Mouse (Mus musculus) neural tube, embryonic 14.5 days (tissue): ENCODE data around the gene Bhlha15. TPM values are rescaled to one million over a fixed set of nuclear protein-coding genes. Genes with fewer than 3 reads are reported as not detected.

Experiments used
- ATAC-seq: fragments of 200-750 bp; cut with Nextera tagmentation; 2 replicates; pipeline ENCODE4 v1.8.0; 2017; ENCODE audit warnings: low read depth, mild to moderate bottlenecking, moderate TSS enrichment, moderate library complexity
- H3K27ac ChIP-seq: fragments of 300-500 bp; sonication (generic); 2 replicates; pipeline ENCODE4 v1.5.1; 2014; ENCODE audit warnings: low read depth, mild to moderate bottlenecking, control low read depth, low read length, moderate library complexity, mixed read lengths
- H3K27me3 ChIP-seq: fragments of 300-500 bp; sonication (generic); 2 replicates; pipeline ENCODE4 v1.6.1; 2014; ENCODE audit warnings: low read length; ENCODE audit not compliant: control insufficient read depth, insufficient read depth
- H3K36me3 ChIP-seq: fragments of 300-500 bp; sonication (generic); 2 replicates; pipeline ENCODE4 v1.6.1; 2014; ENCODE audit warnings: low read length, mixed read lengths; ENCODE audit not compliant: control insufficient read depth, insufficient read depth
- H3K4me1 ChIP-seq: fragments of 300-500 bp; sonication (generic); 2 replicates; pipeline ENCODE4 v1.6.1; 2014; ENCODE audit warnings: low read length; ENCODE audit not compliant: control insufficient read depth, insufficient read depth
- H3K4me2 ChIP-seq: fragments of 300-500 bp; sonication (generic); 2 replicates; pipeline ENCODE4 v1.6.1; 2014; ENCODE audit warnings: mild to moderate bottlenecking, low read depth, low read length, control low read depth
- H3K4me3 ChIP-seq: fragments of 300-500 bp; sonication (generic); 2 replicates; pipeline ENCODE4 v1.5.1; 2014; ENCODE audit warnings: low read depth, low read length, control low read depth, mixed read lengths
- H3K9ac ChIP-seq: fragments of 300-500 bp; sonication (generic); replicated peaks from 2 replicates; pipeline ENCODE4 v1.6.1; 2014; ENCODE audit warnings: low read depth, mild to moderate bottlenecking, control low read depth, low read length, mixed read lengths
- H3K9me3 ChIP-seq: fragments of 300-500 bp; sonication (generic); 2 replicates; pipeline ENCODE4 v1.6.1; 2016; ENCODE audit warnings: low read length; ENCODE audit not compliant: control insufficient read depth
- WGBS: fragments of 180-500 bp; shearing (Covaris S2); extraction: QIAGEN DNeasy Blood & Tissue Kit; methylation state at CpG from one replicate; pipeline ENCODE4 v1.1.7; 2014; 5-methylcytosine and 5-hydroxymethylcytosine counted together
- polyA plus RNA-seq: library from polyadenylated mRNA; unstranded; fragments of >200 nt; fragmentation: Nextera tagmentation; extraction: Ambion mirVana; gene quantifications from 2 replicates; pipeline ENCODE4 v1.2.1, GENCODE M21; 2014

Gene Bhlha15
- polyA plus RNA-seq, 1 experiment from 2014 or later = 0.28 TPM

DNA sequence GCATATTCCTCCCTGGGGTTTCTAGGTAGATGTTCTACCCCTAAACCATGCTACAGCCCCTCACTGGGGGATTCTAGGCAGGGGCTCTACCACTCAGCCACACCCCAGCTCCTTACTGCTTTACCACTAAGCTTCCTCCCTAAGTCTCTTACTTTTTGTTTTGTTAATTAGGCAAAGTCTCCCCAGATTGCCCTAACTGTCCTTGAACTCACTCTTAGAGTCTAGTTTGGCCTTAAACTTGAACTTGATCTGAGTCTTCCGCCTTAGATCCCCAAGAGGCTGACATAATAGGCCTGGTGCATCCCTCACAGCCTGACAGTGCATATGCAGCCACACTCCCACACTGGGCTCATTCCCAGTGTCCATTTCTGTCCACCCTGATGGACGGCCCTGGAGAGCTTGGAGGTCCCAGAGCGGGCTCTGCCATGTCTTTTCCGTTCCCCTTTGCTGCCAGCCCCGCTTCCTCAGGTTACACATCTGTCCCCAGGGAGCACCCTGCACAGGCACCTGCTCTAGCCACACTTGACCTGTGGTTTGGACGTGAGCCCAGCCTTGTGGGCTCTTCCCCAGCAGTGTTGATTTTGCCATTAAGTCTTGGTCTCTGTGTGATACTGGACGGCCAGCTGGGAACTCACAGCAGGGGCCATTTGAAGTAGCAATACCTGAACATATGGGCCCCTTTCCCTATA lies 6.3 kb upstream of the Bhlha15 start:
- Histone ChIP-seq H3K9ac (no peak overlapping the region), H3K4me1 (no peaks in the 10 kb centered on the region), H3K27ac (no peak overlapping the region), H3K27me3 (no peaks in the 10 kb centered on the region), H3K4me2 (no peak overlapping the region), H3K4me3 (no peak overlapping the region), H3K36me3 (peaks cover 9% of the 10 kb centered on the region), H3K9me3 (no peaks in the 10 kb centered on the region)
- ATAC-seq = no peak; the same call in 1 of the 2 replicates
- WGBS = 78% methylated on average over 7 of the region's 7 CpGs

DNA sequence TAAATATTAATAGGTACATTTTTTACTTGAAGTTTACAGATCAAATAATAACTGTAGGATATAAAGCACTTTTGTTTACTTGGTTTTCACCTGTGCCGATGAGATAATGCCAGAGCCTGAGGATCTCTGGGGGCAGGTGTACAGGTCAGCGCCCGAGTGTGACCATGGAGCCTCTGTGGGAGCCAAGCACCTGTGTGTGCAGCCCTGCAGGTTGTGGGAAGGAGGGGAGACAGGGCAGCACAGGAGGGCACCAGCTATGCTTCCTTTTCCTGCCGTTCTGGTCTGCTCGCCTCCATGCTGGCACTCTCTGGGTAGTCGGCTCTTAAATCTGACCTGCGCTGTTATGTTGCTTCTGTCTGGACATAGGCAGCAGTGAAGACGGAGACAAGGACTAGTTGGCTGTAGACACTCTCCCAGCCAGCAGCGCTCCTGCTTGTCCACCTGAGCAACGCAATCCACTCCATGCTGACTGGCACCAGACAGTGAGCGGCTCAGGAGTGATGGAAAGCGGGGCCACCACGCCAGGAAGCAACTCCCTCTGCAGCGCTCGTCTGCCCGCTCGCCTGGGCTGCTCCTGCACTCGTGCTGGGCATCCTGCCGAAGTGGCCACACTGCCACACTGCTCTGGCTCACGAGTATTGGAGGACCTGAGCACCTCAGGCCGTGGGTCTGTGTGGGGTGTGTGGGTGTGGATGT lies 5.6 kb upstream of the Bhlha15 start:
- no peak overlapping the region for H3K4me2 ChIP-seq
- H3K27ac ChIP-seq = no peak overlapping the region
- peaks cover 9% of the 10 kb centered on the region for H3K36me3 ChIP-seq
- no peaks in the 10 kb centered on the region for H3K4me1 ChIP-seq
- no peak for ATAC-seq
- H3K4me3 ChIP-seq = no peak overlapping the region
- no peaks in the 10 kb centered on the region for H3K27me3 ChIP-seq
- 94% methylated on average over 21 of the region's 21 CpGs for WGBS
- H3K9ac ChIP-seq = no peak overlapping the region
- no peaks in the 10 kb centered on the region for H3K9me3 ChIP-seq

DNA sequence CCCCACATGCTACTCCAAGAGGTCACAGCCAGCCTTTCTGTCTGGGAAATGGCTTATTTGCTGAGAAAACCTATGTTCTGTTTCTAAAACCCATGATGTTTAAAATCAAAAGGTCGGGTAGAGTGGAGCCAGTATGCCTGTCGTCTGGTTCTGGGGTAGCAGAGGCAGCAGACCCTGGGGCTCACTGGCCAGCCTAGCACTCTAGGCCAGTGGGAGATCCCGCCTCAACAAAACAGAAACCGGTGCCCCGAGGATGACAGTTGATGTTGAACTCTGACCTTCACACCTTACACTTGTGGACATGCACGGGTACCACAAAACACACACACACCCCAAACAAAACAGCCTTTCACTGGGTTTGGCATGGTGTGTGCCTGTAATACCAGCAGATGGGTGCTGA lies 1.7 kb upstream of the Bhlha15 start:
- no peak for ATAC-seq
- H3K9me3 ChIP-seq = no peaks in the 10 kb centered on the region
- peaks cover 7% of the 10 kb centered on the region for H3K36me3 ChIP-seq
- no peak overlapping the region for H3K4me2 ChIP-seq
- WGBS = 93% methylated on average over 6 of the region's 6 CpGs
- no peak overlapping the region for H3K4me3 ChIP-seq
- no peak overlapping the region for H3K27ac ChIP-seq
- peaks cover 6% of the 10 kb centered on the region; the same call in 1 of the 2 replicates for H3K4me1 ChIP-seq
- H3K27me3 ChIP-seq = no peaks in the 10 kb centered on the region
- H3K9ac ChIP-seq = no peak overlapping the region

DNA sequence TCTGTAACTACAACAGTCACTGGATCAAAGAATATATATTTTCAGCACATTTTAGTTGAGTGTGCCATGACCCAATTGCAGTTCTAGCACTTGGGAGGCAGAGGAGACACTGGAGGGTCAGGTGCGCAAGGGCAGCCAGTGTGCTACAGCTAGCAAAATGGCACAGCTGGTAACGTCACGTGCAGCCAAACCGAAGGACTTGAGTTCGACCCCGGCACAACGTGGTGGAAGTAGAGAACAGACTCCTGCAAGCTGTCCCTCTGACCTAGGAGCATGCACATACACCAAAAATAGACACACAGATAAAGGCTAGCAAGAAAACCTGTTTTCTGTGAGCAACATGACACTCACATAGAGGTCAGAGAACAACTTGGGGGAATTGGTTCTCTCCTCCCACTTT lies 759 bp upstream of the Bhlha15 start:
- Histone ChIP-seq H3K27me3 (no peaks in the 10 kb centered on the region), H3K4me1 (peaks cover 6% of the 10 kb centered on the region; the same call in 1 of the 2 replicates), H3K9ac (no peak overlapping the region), H3K9me3 (no peaks in the 10 kb centered on the region), H3K27ac (no peak overlapping the region), H3K4me3 (no peak overlapping the region), H3K36me3 (peaks cover 7% of the 10 kb centered on the region), H3K4me2 (no peak overlapping the region)
- 75% methylated on average over 7 of the region's 7 CpGs for WGBS
- no peak for ATAC-seq

DNA sequence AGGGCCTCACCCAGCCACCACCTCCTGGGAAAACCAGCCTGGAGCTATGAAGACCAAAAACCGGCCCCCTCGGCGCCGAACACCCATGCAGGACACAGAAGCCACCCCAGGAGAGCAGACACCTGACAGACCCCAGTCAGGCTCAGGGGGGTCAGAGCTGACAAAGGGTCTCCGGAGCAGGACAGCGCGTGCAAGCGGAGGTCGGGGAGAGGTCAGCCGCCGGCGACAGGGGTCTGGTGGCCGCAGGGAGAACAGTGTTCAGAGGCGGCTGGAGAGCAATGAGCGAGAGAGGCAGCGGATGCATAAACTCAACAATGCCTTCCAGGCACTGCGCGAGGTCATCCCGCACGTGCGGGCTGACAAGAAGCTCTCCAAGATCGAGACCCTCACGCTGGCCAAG lies 940 bp downstream of the Bhlha15 start:
- H3K4me3 ChIP-seq = no peak overlapping the region
- 25% methylated on average over 23 of the region's 23 CpGs for WGBS
- H3K9ac ChIP-seq = no peak overlapping the region
- no peaks in the 10 kb centered on the region for H3K9me3 ChIP-seq
- H3K27me3 ChIP-seq = no peaks in the 10 kb centered on the region
- no peak overlapping the region for H3K4me2 ChIP-seq
- peaks cover 3% of the 10 kb centered on the region for H3K36me3 ChIP-seq
- no peak overlapping the region for H3K27ac ChIP-seq
- peaks cover 6% of the 10 kb centered on the region; the same call in 1 of the 2 replicates for H3K4me1 ChIP-seq
- no peak for ATAC-seq

DNA sequence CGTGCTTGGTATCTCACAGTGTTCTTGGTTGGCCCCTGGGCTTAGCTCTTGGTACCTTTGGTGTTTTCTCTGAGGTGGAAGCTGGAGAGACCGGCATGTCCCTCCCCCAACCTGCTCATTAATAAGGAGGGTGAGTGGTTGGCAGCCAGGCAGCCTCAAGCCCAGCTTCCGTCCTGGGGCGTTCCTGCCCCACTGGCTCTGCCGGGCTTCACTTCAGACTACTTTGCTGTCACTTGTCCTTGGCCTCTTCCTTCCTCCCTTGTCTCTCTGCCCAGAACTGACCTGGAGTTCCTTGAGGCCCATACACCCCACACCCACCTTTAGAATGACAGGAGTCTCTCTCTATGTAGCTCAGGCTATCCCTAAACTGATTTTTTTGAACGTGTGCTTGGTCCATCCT lies 2.6 kb downstream of the Bhlha15 start:
- H3K36me3 ChIP-seq = no peaks in the 10 kb centered on the region; the same call in 1 of the 2 replicates
- H3K4me2 ChIP-seq = no peak overlapping the region
- H3K27ac ChIP-seq = no peak overlapping the region
- H3K9ac ChIP-seq = no peak overlapping the region
- H3K4me3 ChIP-seq = no peak overlapping the region
- 91% methylated on average over 6 of the region's 6 CpGs for WGBS
- H3K4me1 ChIP-seq = peaks cover 6% of the 10 kb centered on the region; the same call in 1 of the 2 replicates
- H3K27me3 ChIP-seq = no peaks in the 10 kb centered on the region
- no peak for ATAC-seq
- H3K9me3 ChIP-seq = no peaks in the 10 kb centered on the region

DNA sequence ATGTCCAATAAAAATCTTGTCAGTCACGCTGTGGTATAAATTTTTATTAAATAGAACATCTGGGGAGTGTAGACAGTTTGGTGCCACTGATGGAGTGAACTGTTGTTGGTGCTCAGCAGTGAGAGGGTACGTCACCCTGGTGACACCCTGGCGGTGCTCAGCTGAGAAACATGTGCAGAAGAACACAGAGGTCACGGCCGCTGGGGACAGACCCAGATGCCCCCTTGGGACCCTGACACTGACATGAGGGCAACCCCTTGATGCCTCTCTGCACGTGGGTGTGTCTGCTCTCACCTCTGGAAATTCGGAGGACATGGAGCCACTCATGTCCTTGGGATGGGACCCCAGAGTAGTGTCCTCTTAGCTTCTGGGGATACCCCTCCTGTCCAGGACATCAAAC lies 4.3 kb downstream of the Bhlha15 start:
- no peak overlapping the region for H3K9ac ChIP-seq
- peaks cover 10% of the 10 kb centered on the region for H3K36me3 ChIP-seq
- H3K27ac ChIP-seq = no peak overlapping the region
- 71% methylated on average over 7 of the region's 7 CpGs for WGBS
- H3K9me3 ChIP-seq = no peaks in the 10 kb centered on the region
- ATAC-seq = no peak
- no peak overlapping the region for H3K4me3 ChIP-seq
- no peak overlapping the region for H3K4me2 ChIP-seq
- H3K4me1 ChIP-seq = peaks cover 6% of the 10 kb centered on the region; the same call in 1 of the 2 replicates
- H3K27me3 ChIP-seq = no peaks in the 10 kb centered on the region

DNA sequence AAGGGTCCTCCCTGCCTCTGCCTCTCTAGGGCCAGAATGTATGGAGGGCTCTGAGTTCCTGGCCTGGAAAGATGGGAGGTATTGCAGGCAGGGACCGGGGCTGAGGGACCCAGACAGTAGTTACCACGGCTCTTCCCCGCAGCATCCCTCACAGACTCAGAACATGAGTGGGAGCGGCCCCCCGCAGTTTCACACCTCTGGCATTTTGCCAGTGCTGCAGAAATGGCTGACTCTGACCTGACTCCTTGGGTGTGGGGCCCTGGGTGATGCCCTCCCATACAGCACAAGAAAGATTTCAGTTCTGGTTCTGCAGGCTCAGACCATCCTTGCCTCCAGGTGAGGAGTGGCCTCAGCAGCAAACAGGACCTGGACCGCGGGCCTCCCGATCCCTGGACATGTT lies 5.5 kb downstream of the Bhlha15 start:
- H3K4me2 ChIP-seq = no peak overlapping the region
- ATAC-seq = no peak
- H3K36me3 ChIP-seq = peaks cover 20% of the 10 kb centered on the region
- no peaks in the 10 kb centered on the region for H3K9me3 ChIP-seq
- no peak overlapping the region for H3K4me3 ChIP-seq
- H3K27me3 ChIP-seq = no peaks in the 10 kb centered on the region
- H3K9ac ChIP-seq = no peak overlapping the region
- H3K27ac ChIP-seq = no peak overlapping the region
- WGBS = 87% methylated on average over 8 of the region's 8 CpGs
- H3K4me1 ChIP-seq = no peaks in the 10 kb centered on the region

DNA sequence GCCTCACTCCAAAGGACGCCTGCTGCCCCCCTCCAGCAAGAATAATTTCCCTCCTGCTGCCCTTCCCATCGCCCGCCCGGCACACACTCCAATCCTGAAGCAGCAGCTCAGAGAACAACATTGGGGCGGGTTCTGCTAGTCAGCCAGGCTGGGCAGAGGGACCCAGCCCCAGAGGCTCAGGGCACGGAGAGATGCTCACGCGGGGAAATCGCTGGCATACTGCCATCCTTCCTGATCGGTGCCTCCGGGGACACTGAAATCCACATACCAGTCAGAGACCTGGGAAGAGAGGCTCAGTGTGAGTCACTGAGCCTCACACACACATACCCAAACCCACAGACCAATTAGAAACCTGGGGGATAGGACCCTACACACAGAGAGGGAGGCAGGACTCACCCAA lies 10.5 kb downstream of the Bhlha15 start:
- Histone ChIP-seq H3K9ac (no peak overlapping the region), H3K4me2 (no peak overlapping the region), H3K36me3 (peaks cover 49% of the 10 kb centered on the region), H3K27me3 (no peaks in the 10 kb centered on the region), H3K4me1 (no peaks in the 10 kb centered on the region), H3K27ac (no peak overlapping the region), H3K9me3 (no peaks in the 10 kb centered on the region), H3K4me3 (no peak overlapping the region)
- 70% methylated on average over 11 of the region's 11 CpGs for WGBS
- no peak for ATAC-seq
